Mouse (Mus musculus) forebrain, embryonic 14.5 days (tissue): ENCODE data around the gene Uso1. TPM values are rescaled to one million over a fixed set of nuclear protein-coding genes. Genes with fewer than 3 reads are reported as not detected.

Source experiments
- ATAC-seq: fragments of 200-750 bp; cut with Nextera tagmentation; 2 replicates; pipeline ENCODE4 v1.8.0; 2017; ENCODE audit warnings: mild to moderate bottlenecking, moderate library complexity
- DNase-seq: peaks from one replicate; pipeline ENCODE4 v3.0.0-alpha.2; 2015; ENCODE audit warnings: low spot score
- H3K27ac ChIP-seq: fragments of 300-500 bp; sonication (generic); 2 replicates; pipeline ENCODE4 v1.5.1; 2014; ENCODE audit warnings: low read depth, mild to moderate bottlenecking, control low read depth, low read length, moderate library complexity
- H3K27me3 ChIP-seq: fragments of 300-500 bp; sonication (generic); replicated peaks from 2 replicates; pipeline ENCODE4 v1.6.1; 2014; ENCODE audit warnings: low read length, control low read depth, mixed read lengths; ENCODE audit not compliant: control insufficient read depth, insufficient read depth
- H3K36me3 ChIP-seq: fragments of 300-500 bp; sonication (generic); 2 replicates; pipeline ENCODE4 v1.6.1; 2014; ENCODE audit warnings: low read length, control low read depth; ENCODE audit not compliant: control insufficient read depth, insufficient read depth
- H3K4me1 ChIP-seq: fragments of 300-500 bp; sonication (generic); 2 replicates; pipeline ENCODE4 v1.6.1; 2014; ENCODE audit warnings: antibody characterized with exemption, low read length, control low read depth; ENCODE audit not compliant: control insufficient read depth, insufficient read depth
- H3K4me2 ChIP-seq: fragments of 300-500 bp; sonication (generic); 2 replicates; pipeline ENCODE4 v1.6.1; 2014; ENCODE audit warnings: mild to moderate bottlenecking, control low read depth, low read length
- H3K4me3 ChIP-seq: fragments of 300-500 bp; sonication (generic); 2 replicates; pipeline ENCODE4 v1.5.1; 2014; ENCODE audit warnings: low read depth, low read length, control low read depth
- H3K9ac ChIP-seq: fragments of 300-500 bp; sonication (generic); 2 replicates; pipeline ENCODE4 v1.6.1; 2014; ENCODE audit warnings: mild to moderate bottlenecking, low read length, control low read depth, moderate library complexity
- H3K9me3 ChIP-seq: fragments of 300-500 bp; sonication (generic); replicated peaks from 2 replicates; pipeline ENCODE4 v1.6.1; 2016; ENCODE audit warnings: low read length, control low read depth, mixed read lengths; ENCODE audit not compliant: control insufficient read depth
- WGBS: fragments of 180-500 bp; shearing (Covaris S2); extraction: QIAGEN DNeasy Blood & Tissue Kit; methylation state at CpG from one replicate; pipeline ENCODE4 v1.1.7; 2014; 5-methylcytosine and 5-hydroxymethylcytosine counted together
- polyA plus RNA-seq: library from polyadenylated mRNA; unstranded; fragments of >200 nt; fragmentation: Nextera tagmentation; extraction: Ambion mirVana; gene quantifications from 2 replicates; pipeline ENCODE4 v1.2.1, GENCODE M21; 2014

Gene Uso1
- polyA plus RNA-seq, 1 experiment from 2014 or later: 32.0 TPM

DNA sequence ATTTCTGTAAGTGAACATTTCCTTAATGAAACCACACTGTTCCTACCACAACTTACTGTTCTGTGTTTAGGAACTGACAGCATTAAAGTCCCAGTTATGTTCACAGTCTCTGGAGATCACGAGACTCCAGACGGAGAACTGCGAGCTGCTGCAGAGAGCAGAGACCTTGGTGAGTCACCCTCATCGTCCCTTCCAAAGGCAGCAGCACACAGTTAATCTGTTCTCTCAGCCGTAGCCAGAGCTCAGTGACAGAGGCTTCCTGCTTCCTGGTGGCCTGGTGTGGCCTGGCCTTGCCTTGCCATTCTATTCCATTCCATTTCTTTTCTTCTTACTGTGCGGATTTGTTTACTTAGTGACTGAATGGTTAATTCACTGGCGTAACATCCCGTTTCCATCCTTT is 60.5 kb downstream of the Uso1 start:
- Histone ChIP-seq H3K4me2 (no peak overlapping the region), H3K27me3 (no peaks in the 10 kb centered on the region), H3K36me3 (peaks cover 80% of the 10 kb centered on the region), H3K9me3 (no peaks in the 10 kb centered on the region), H3K9ac (no peak overlapping the region), H3K4me3 (no peak overlapping the region), H3K27ac (no peak overlapping the region), H3K4me1 (no peaks in the 10 kb centered on the region)
- 87% methylated on average over 8 of the region's 8 CpGs for WGBS
- ATAC-seq (no peak), DNase-seq (no peak)

GRCm38 (mm10) chr5:92204162-92205036 is 66.7 kb downstream of the Uso1 start:
- Histone ChIP-seq H3K9ac (no peak overlapping the region), H3K4me2 (no peak overlapping the region), H3K4me1 (no peaks in the 10 kb centered on the region), H3K9me3 (no peaks in the 10 kb centered on the region), H3K4me3 (no peak overlapping the region), H3K36me3 (peaks cover 56% of the 10 kb centered on the region), H3K27ac (no peak overlapping the region), H3K27me3 (no peaks in the 10 kb centered on the region)
- no peak for DNase-seq
- no peak for ATAC-seq
- WGBS: 97% methylated on average over 6 of the region's 6 CpGs

DNA sequence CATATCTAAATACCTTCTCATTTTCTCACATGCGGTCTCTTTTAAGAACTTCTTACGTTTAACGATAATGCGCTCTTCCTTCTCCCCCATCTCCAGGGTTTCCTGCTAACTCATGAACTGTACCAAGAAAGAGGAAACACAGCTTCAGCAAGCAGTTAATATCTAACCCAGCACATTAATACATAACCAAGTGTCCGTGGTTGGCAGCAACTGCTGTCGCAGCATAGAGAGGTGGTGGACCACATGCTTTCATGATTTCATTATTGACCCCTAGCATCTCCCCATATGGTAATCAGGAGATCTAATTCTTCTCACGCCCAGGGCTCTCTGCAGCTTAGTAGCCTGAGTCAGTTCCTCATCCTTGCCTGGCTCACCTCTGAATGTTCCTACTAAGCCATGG is 67.4 kb downstream of the Uso1 start:
- no peak overlapping the region for H3K27ac ChIP-seq
- H3K9ac ChIP-seq: no peak overlapping the region
- no peak overlapping the region for H3K4me2 ChIP-seq
- H3K4me1 ChIP-seq: no peaks in the 10 kb centered on the region
- H3K27me3 ChIP-seq: no peaks in the 10 kb centered on the region
- no peaks in the 10 kb centered on the region for H3K9me3 ChIP-seq
- whole genome bisulfite sequencing: 93% methylated on average over 7 of the region's 7 CpGs
- ATAC-seq (no peak), DNase-seq (no peak)
- peaks cover 49% of the 10 kb centered on the region for H3K36me3 ChIP-seq
- H3K4me3 ChIP-seq: no peak overlapping the region

DNA sequence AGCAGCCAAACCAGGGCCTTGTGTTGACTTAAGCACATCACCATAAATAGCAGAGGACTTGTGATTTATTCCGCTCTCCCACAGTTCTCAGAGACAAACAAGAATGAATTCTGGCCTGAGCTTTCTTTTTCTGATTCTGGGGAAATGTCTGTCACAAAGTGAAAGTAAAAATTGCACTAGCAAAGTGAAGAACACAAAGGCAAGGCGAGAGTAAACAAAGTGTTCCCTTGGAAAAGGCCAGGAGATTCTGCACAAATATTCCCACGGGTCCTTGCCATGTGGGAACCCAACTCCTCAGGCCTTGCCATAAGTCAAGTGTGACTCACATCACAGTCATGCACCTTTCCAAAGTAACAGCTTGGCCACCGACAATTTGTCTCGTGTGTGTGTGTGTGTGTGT is 68.0 kb downstream of the Uso1 start:
- peaks cover 44% of the 10 kb centered on the region for H3K36me3 ChIP-seq
- no peak overlapping the region for H3K9ac ChIP-seq
- H3K4me2 ChIP-seq: no peak overlapping the region
- no peak overlapping the region for H3K4me3 ChIP-seq
- no peaks in the 10 kb centered on the region for H3K9me3 ChIP-seq
- WGBS: 90% methylated on average over 3 of the region's 5 CpGs
- no peaks in the 10 kb centered on the region for H3K4me1 ChIP-seq
- ATAC-seq (no peak), DNase-seq (no peak)
- no peaks in the 10 kb centered on the region for H3K27me3 ChIP-seq
- no peak overlapping the region for H3K27ac ChIP-seq

- 96% methylated on average over 6 of the region's 6 CpGs for WGBS
- Histone ChIP-seq H3K4me3 (no peak overlapping the region), H3K9me3 (no peaks in the 10 kb centered on the region), H3K36me3 (peaks cover 39% of the 10 kb centered on the region), H3K27ac (no peak overlapping the region), H3K4me1 (no peaks in the 10 kb centered on the region), H3K27me3 (no peaks in the 10 kb centered on the region), H3K9ac (no peak overlapping the region), H3K4me2 (no peak overlapping the region)
- ATAC-seq: no peak
- no peak for DNase-seq
Measured at GRCm38 (mm10) chr5:92206121-92206520, 68.4 kb downstream of the Uso1 start.

DNA sequence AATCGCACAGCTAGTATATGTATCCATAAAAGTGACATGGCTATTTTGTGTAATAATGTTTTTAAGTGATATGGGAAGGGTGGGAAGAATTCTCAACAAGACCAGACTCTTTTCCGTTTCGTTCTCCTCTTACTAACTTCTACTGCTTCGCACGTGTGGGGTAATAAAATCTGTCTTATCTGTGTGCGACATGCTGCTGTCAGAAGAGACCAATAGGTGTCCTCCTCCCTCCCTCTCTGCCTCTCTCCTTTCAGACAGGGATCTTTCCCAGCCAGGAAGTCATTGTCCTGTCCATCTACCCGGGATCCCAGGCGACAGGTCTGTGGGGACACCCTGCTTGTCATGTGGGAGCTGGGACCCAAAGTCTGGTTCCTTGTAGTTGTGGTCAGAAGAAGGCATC is 72.5 kb downstream of the Uso1 start:
- Histone ChIP-seq H3K9me3 (no peaks in the 10 kb centered on the region), H3K4me2 (no peak overlapping the region), H3K9ac (no peak overlapping the region), H3K36me3 (peaks cover 5% of the 10 kb centered on the region; the same call in 1 of the 2 replicates), H3K4me3 (no peak overlapping the region), H3K27ac (no peak overlapping the region), H3K27me3 (no peaks in the 10 kb centered on the region), H3K4me1 (no peaks in the 10 kb centered on the region)
- WGBS: 77% methylated on average over 8 of the region's 8 CpGs
- ATAC-seq (no peak), DNase-seq (no peak)

DNA sequence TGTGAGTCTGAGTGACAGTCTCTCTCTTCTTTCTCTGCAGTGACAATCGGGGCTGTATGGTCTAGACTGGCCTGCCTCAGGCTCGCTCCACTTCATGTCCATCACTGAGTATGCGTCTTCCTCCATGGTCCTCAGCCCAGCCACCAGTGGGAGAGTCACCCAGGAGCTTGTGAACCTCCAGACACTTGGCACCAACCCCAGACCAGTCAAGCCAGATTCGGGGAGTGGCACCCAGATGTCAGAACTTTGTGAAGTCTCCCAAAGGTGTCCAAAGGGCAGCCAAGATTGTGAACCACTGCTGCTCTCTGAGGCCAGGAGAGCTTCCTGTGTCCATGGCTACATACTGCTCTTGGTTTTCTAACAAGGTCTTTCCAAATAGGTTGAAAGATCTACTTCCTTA is 74.5 kb downstream of the Uso1 start:
- Histone ChIP-seq H3K4me3 (no peak overlapping the region), H3K4me1 (no peaks in the 10 kb centered on the region), H3K36me3 (no peaks in the 10 kb centered on the region), H3K9me3 (no peaks in the 10 kb centered on the region), H3K9ac (no peak overlapping the region), H3K4me2 (no peak overlapping the region), H3K27ac (no peak overlapping the region), H3K27me3 (no peaks in the 10 kb centered on the region)
- 89% methylated on average over 4 of the region's 4 CpGs for WGBS
- no peak for ATAC-seq
- DNase-seq: no peak

DNA sequence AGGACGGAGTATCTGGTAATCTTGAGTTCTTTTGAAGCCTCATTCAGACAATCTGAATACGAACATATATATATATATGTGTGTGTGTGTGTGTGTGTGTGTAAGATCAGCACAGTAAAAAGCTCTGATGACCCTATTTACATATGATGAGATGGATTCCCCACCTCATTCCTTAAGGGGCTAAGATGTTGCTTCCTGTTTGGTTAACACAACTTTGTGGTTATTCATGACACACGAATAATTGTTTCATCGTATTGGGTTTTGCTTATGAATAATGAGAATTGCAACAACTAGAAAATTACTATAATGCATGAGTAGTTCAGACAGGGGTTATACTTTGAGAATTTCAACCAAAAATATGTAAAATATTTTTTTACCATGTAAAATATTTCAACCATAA is 77.6 kb downstream of the Uso1 start, which contains the start of gene U90926:
U90926 (minus strand) TSS at position 101 of the 400 bp plus-strand sequence.
- DNase-seq: no peak
- Histone ChIP-seq H3K4me2 (no peak within 1 kb of the TSS), H3K9me3 (no peaks in the 10 kb centered on the region), H3K27ac (no peak within 1 kb of the TSS), H3K4me3 (no peak within 1 kb of the TSS), H3K36me3 (no peaks in the 10 kb centered on the region), H3K4me1 (peaks cover 3% of the 10 kb centered on the region; the same call in 1 of the 2 replicates), H3K27me3 (no peaks in the 10 kb centered on the region), H3K9ac (no peak within 1 kb of the TSS)
- WGBS: 97% methylated on average over 4 of the region's 4 CpGs
- no peak for ATAC-seq
